Mouse (Mus musculus) forebrain, embryonic 11.5 days (tissue): Measurements from ENCODE around the gene Rps6kl1. TPM values are rescaled to one million over a fixed set of nuclear protein-coding genes. Genes with fewer than 3 reads are reported as not detected.

Source experiments
- ATAC-seq: fragments of 200-750 bp; cut with Nextera tagmentation; replicated peaks from 2 replicates; pipeline ENCODE4 v1.8.0; 2017; ENCODE audit warnings: moderate TSS enrichment; ENCODE audit not compliant: low FRiP score
- DNase-seq: peaks from one replicate; pipeline ENCODE4 v3.0.0-alpha.2; 2017; ENCODE audit warnings: low spot score
- H3K27ac ChIP-seq: fragments of 300-500 bp; sonication (generic); 2 replicates; pipeline ENCODE4 v1.5.1; 2014; ENCODE audit warnings: low read depth, low read length
- H3K27me3 ChIP-seq: fragments of 300-500 bp; sonication (generic); 2 replicates; pipeline ENCODE4 v1.6.1; 2014; ENCODE audit warnings: mild to moderate bottlenecking, low read length, mixed read lengths; ENCODE audit not compliant: control insufficient read depth, insufficient read depth
- H3K36me3 ChIP-seq: fragments of 300-500 bp; sonication (generic); 2 replicates; pipeline ENCODE4 v1.6.1; 2014; ENCODE audit warnings: mild to moderate bottlenecking, low read length, moderate library complexity, mixed read lengths; ENCODE audit not compliant: control insufficient read depth, insufficient read depth
- H3K4me1 ChIP-seq: fragments of 300-500 bp; sonication (generic); replicated peaks from 2 replicates; pipeline ENCODE4 v1.6.1; 2014; ENCODE audit warnings: low read length, mixed read lengths; ENCODE audit not compliant: control insufficient read depth, insufficient read depth
- H3K4me2 ChIP-seq: fragments of 300-500 bp; sonication (generic); 2 replicates; pipeline ENCODE4 v1.6.1; 2014; ENCODE audit warnings: low read depth, mild to moderate bottlenecking, low read length, moderate library complexity, mixed read lengths; ENCODE audit not compliant: severe bottlenecking
- H3K4me3 ChIP-seq: fragments of 300-500 bp; sonication (generic); 2 replicates; pipeline ENCODE4 v1.5.1; 2014; ENCODE audit warnings: low read depth, low read length
- H3K9ac ChIP-seq: fragments of 300-500 bp; sonication (generic); 2 replicates; pipeline ENCODE4 v1.6.1; 2014; ENCODE audit warnings: low read length
- H3K9me3 ChIP-seq: fragments of 300-500 bp; sonication (generic); 2 replicates; pipeline ENCODE4 v1.6.1; 2016; ENCODE audit warnings: low read length, mixed read lengths; ENCODE audit not compliant: control insufficient read depth
- WGBS: fragments of 180-500 bp; shearing (Covaris S2); extraction: QIAGEN DNeasy Blood & Tissue Kit; methylation state at CpG from one replicate; pipeline ENCODE4 v1.1.7; 2014; 5-methylcytosine and 5-hydroxymethylcytosine counted together
- polyA plus RNA-seq: library from polyadenylated mRNA; unstranded; fragments of >200 nt; fragmentation: Nextera tagmentation; extraction: Ambion mirVana; gene quantifications from 2 replicates; pipeline ENCODE4 v1.2.1, GENCODE M21; 2014

Gene Rps6kl1
- polyA plus RNA-seq, 1 experiment from 2014 or later = 1.9 TPM

DNA sequence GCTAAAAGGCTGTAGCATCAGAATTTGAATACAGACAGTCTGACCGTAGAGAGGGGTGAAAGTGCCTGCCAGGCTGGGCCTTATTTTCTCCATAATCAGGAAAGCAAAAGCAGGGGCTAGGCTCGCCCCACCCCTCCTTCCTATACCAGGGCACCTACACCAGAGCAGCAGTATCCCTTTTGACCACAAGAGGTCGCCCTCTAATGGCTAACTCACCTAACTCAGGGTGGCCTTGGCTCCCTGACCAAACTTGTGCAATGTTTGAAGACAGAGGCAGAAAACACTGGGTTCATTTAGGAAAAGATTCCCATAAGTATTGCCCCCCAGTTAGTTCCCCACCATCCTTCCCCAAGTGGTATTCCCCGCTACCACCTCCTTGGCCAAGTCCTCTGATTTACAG lies 8.3 kb downstream of the Rps6kl1 start:
- Histone ChIP-seq H3K27me3 (no peaks in the 10 kb centered on the region), H3K27ac (no peak overlapping the region), H3K4me3 (no peak overlapping the region), H3K36me3 (no peaks in the 10 kb centered on the region), H3K4me1 (no peaks in the 10 kb centered on the region), H3K9ac (no peak overlapping the region), H3K4me2 (no peak overlapping the region), H3K9me3 (no peaks in the 10 kb centered on the region)
- ATAC-seq (peak; percentile 70; the same call in 1 of the 2 replicates), DNase-seq (peak; percentile 90)
- 18% methylated on average over 4 of the region's 4 CpGs for WGBS

DNA sequence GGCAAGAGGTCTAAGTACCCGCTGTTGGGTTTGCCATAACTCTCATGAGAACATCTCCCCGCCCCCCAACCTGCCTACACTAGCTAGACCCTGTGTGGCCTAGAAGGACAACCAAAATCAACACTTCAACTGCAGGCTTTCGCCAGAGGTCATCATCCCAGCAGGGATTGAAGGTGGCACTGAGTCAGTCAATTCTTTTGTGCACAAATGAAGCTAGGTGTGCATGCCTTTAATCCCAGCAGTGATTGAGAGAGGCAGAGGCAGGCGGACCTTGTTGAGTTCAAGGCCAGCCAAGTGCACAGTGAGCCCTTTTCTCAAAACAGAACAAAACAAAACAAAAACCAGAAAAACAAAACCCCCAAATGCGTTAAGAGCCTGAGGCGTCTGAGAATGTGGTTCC lies 10.0 kb downstream of the Rps6kl1 start:
- WGBS = 85% methylated on average over 6 of the region's 6 CpGs
- Histone ChIP-seq H3K9ac (no peak overlapping the region), H3K27ac (no peak overlapping the region), H3K9me3 (no peaks in the 10 kb centered on the region), H3K4me1 (no peaks in the 10 kb centered on the region), H3K4me3 (no peak overlapping the region), H3K27me3 (no peaks in the 10 kb centered on the region), H3K36me3 (no peaks in the 10 kb centered on the region), H3K4me2 (no peak overlapping the region)
- ATAC-seq (no peak), DNase-seq (no peak)

- no peak overlapping the region for H3K4me2 ChIP-seq
- DNase-seq (no peak), ATAC-seq (no peak)
- H3K36me3 ChIP-seq = no peaks in the 10 kb centered on the region
- no peaks in the 10 kb centered on the region for H3K4me1 ChIP-seq
- H3K27me3 ChIP-seq = no peaks in the 10 kb centered on the region
- H3K4me3 ChIP-seq = no peak overlapping the region
- H3K27ac ChIP-seq = no peak overlapping the region
- H3K9ac ChIP-seq = no peak overlapping the region
- WGBS = 43% methylated on average over 18 of the region's 18 CpGs
- no peaks in the 10 kb centered on the region for H3K9me3 ChIP-seq
Observed at GRCm38 (mm10) chr12:85140036-85140701, 10.9 kb downstream of the Rps6kl1 start.

DNA sequence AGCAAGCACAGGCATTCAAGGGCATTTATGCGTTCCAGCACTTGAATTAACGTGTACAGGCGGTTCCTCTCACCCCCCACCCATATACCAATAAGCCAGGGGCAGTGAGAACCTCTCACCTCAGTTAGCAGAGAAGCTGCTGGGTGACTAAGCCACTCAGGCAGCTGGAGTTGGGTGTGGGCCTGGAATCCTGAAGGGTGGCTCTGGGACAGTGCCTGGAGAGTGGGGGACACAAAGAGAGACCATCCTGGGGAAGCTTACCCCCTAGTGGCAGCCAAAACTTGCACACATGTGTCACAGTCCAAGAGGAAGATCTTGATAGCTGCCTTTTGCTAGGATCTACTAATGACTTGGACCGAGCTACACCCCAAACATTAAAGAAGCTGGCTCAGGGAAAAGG lies 14.4 kb downstream of the Rps6kl1 start:
- Histone ChIP-seq H3K4me1 (no peaks in the 10 kb centered on the region), H3K4me3 (no peak overlapping the region), H3K4me2 (no peak overlapping the region), H3K36me3 (peaks cover 8% of the 10 kb centered on the region; the same call in 1 of the 2 replicates), H3K9ac (no peak overlapping the region), H3K27me3 (no peaks in the 10 kb centered on the region), H3K9me3 (no peaks in the 10 kb centered on the region), H3K27ac (no peak overlapping the region)
- WGBS = 77% methylated on average over 4 of the region's 4 CpGs
- no peak for ATAC-seq
- DNase-seq = no peak

- WGBS = 77% methylated on average over 19 of the region's 19 CpGs
- H3K4me3 ChIP-seq = no peak overlapping the region
- H3K9me3 ChIP-seq = no peaks in the 10 kb centered on the region
- H3K36me3 ChIP-seq = peaks cover 13% of the 10 kb centered on the region; the same call in 1 of the 2 replicates
- H3K9ac ChIP-seq = no peak overlapping the region
- no peak; the same call in 1 of the 2 replicates for ATAC-seq
- no peaks in the 10 kb centered on the region for H3K4me1 ChIP-seq
- H3K27ac ChIP-seq = no peak overlapping the region
- DNase-seq = no peak
- H3K27me3 ChIP-seq = no peaks in the 10 kb centered on the region
- H3K4me2 ChIP-seq = no peak overlapping the region
Observed at GRCm38 (mm10) chr12:85135513-85136470, 15.3 kb downstream of the Rps6kl1 start.

DNA sequence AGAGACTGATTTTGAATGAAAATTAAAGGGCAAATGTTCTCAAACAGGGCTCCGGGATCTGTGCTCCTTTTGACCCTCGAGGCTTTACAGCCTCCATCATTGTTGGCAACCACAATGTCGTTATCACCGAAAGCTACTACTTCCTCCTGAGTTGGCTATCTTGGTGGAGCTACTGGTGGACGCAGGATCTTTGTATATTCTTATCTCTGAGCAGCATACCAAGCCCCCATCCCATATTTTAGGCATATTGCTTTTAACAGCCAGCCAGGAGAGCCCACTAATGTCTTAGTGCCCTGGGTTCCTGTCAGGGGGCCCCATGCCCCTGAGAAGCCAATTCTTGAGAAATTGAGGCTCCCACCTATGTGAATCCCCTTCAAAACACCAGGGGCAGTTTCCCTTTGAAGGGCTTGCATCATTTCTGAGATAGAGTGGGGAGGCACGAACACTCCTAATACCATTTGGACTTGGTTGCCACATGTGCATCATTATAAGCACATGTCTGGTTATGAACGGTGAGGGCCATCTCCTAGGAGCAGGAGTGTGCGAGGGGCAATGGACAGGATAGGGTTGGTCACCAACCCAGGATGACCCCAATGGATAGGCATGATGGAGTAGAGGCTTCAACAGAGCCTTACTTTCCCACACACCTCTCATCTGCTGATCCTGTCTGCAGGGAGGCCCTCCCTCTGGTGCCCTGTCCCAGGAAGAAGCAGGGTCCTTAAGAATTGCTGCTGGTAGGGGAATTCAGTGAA lies 16.8 kb downstream of the Rps6kl1 start:
- no peak overlapping the region for H3K9ac ChIP-seq
- H3K4me1 ChIP-seq = no peaks in the 10 kb centered on the region
- no peak overlapping the region for H3K4me3 ChIP-seq
- H3K4me2 ChIP-seq = no peak overlapping the region
- no peak overlapping the region for H3K27ac ChIP-seq
- ATAC-seq (no peak), DNase-seq (no peak)
- H3K36me3 ChIP-seq = peaks cover 24% of the 10 kb centered on the region
- WGBS = 94% methylated on average over 8 of the region's 8 CpGs
- no peaks in the 10 kb centered on the region for H3K9me3 ChIP-seq
- no peaks in the 10 kb centered on the region for H3K27me3 ChIP-seq

DNA sequence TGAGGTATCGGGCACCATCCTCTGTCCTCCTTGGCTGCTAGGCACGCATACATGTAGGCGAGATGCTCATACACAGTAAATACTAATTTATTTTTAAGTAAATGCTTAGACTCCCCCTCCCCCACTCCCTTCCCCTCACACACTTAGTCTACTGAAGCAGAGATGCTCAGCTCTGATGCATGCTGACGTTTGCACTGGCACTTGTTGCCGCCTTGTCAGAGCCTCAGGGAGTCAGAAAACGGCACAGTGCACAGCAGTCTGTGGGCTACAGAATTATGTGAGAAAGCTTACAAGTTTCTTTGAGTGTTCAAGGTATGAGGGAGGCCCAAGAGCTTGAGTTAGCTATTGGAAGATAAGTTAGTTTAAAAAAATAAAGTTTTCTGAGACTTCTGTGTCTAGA lies 19.7 kb downstream of the Rps6kl1 start:
- no peak overlapping the region for H3K4me2 ChIP-seq
- no peak overlapping the region for H3K27ac ChIP-seq
- ATAC-seq (no peak), DNase-seq (no peak)
- no peaks in the 10 kb centered on the region for H3K4me1 ChIP-seq
- peaks cover 24% of the 10 kb centered on the region for H3K36me3 ChIP-seq
- H3K9me3 ChIP-seq = no peaks in the 10 kb centered on the region
- no peak overlapping the region for H3K9ac ChIP-seq
- H3K4me3 ChIP-seq = no peak overlapping the region
- no peaks in the 10 kb centered on the region for H3K27me3 ChIP-seq
- WGBS = 90% methylated on average over 6 of the region's 6 CpGs

- no peak overlapping the region for H3K9ac ChIP-seq
- no peaks in the 10 kb centered on the region for H3K27me3 ChIP-seq
- ATAC-seq (no peak), DNase-seq (no peak)
- H3K27ac ChIP-seq = no peak overlapping the region
- WGBS = 95% methylated on average over 9 of the region's 9 CpGs
- peaks cover 29% of the 10 kb centered on the region for H3K36me3 ChIP-seq
- H3K9me3 ChIP-seq = no peaks in the 10 kb centered on the region
- H3K4me2 ChIP-seq = no peak overlapping the region
- no peak overlapping the region for H3K4me3 ChIP-seq
- no peaks in the 10 kb centered on the region for H3K4me1 ChIP-seq
Observed at GRCm38 (mm10) chr12:85129426-85129978, 21.6 kb downstream of the Rps6kl1 start.
